Mouse (Mus musculus) C2C12 (cell line): ENCODE results near the gene Cc2d2a. TPM values are rescaled to one million over a fixed set of nuclear protein-coding genes. Genes with fewer than 3 reads are reported as not detected.
A peak's percentile ranks its signal among the peaks of the same experiment; 100 is the strongest.

Source experiments
- H3K27me3 ChIP-seq: one replicate; pipeline ENCODE4 v1.6.1; 2011; ENCODE audit not compliant: control insufficient read depth, insufficient read depth, insufficient read length
- H3K36me3 ChIP-seq: one replicate; pipeline ENCODE4 v1.6.1; 2011; ENCODE audit not compliant: control insufficient read depth, insufficient read depth
- H3K4me3 ChIP-seq: one replicate; pipeline ENCODE4 v1.5.1; 2011; ENCODE audit warnings: mild to moderate bottlenecking, control low read depth; ENCODE audit not compliant: poor library complexity, insufficient read depth, severe bottlenecking
- H3K79me2 ChIP-seq: one replicate; pipeline ENCODE4 v1.6.1; 2011; ENCODE audit not compliant: control insufficient read depth, insufficient read depth
- H3K79me3 ChIP-seq: one replicate; pipeline ENCODE4 v1.6.1; 2011; ENCODE audit warnings: low read depth, control low read depth
- H3ac ChIP-seq: one replicate; pipeline ENCODE3; 2011; ENCODE audit warnings: low read depth; ENCODE audit not compliant: control insufficient read depth, insufficient read length
- CEBPB ChIP-seq: IDR thresholded peaks from one replicate; pipeline ENCODE4 v1.6.1; 2011; ENCODE audit warnings: low read depth, mild to moderate bottlenecking, control low read depth, moderate library complexity
- CTCF ChIP-seq: IDR thresholded peaks from one replicate; pipeline ENCODE4 v1.5.1; 2011; ENCODE audit not compliant: control insufficient read depth, insufficient read depth, insufficient read length
- FOSL1 ChIP-seq: IDR thresholded peaks from one replicate; pipeline ENCODE4 v1.8.0; 2011; ENCODE audit warnings: mild to moderate bottlenecking, low read length; ENCODE audit not compliant: poor library complexity, insufficient read depth, severe bottlenecking
- MAX ChIP-seq: IDR thresholded peaks from one replicate; pipeline ENCODE4 v1.6.1; 2011; ENCODE audit warnings: mild to moderate bottlenecking, control low read depth
- MYOD1 ChIP-seq: IDR thresholded peaks from one replicate; pipeline ENCODE4 v1.6.1; 2011; ENCODE audit warnings: low read depth; ENCODE audit not compliant: control insufficient read depth, insufficient read length
- MYOG ChIP-seq: IDR thresholded peaks from one replicate; pipeline ENCODE4 v1.6.1; 2011; ENCODE audit not compliant: control insufficient read depth, insufficient read length; ENCODE audit errors: extremely low read depth
- USF1 ChIP-seq: IDR thresholded peaks from one replicate; pipeline ENCODE4 v1.6.1; 2011; ENCODE audit warnings: low read depth, mild to moderate bottlenecking, control low read depth, moderate library complexity
- polyA plus RNA-seq: library from polyadenylated mRNA; unstranded; fragments of >200 nt; fragmentation: generic; extraction: Trizol; gene quantifications from one replicate; pipeline ENCODE4 v1.2.1, GENCODE M21; 2012; ENCODE audit warnings: missing spikeins

Cc2d2a gene
- polyA plus RNA-seq, 1 experiment = 1.6 TPM

GRCm38 (mm10) chr5:43672177-43672911 lies 10.2 kb downstream of the Cc2d2a start:
- no peaks in the 10 kb centered on the region for H3K79me3 ChIP-seq
- H3K79me2 ChIP-seq = no peaks in the 10 kb centered on the region
- H3ac ChIP-seq = peak overlapping the region; percentile 80
- TF ChIP-seq MAX (peak; percentile 18), USF1 (peak; percentile 54), CEBPB (no peak), FOSL1 (no peak), MYOD1 (no peak), CTCF (no peak), MYOG (no peak)
- H3K36me3 ChIP-seq = no peaks in the 10 kb centered on the region
- no peaks in the 10 kb centered on the region for H3K27me3 ChIP-seq
- H3K4me3 ChIP-seq = peak overlapping the region; percentile 36

GRCm38 (mm10) chr5:43673083-43673482 lies 10.9 kb downstream of the Cc2d2a start:
- no peak overlapping the region for H3ac ChIP-seq
- TF ChIP-seq MYOG (no peak), CTCF (no peak), MYOD1 (no peak), MAX (no peak), FOSL1 (no peak), CEBPB (no peak), USF1 (no peak)
- H3K4me3 ChIP-seq = no peak overlapping the region
- H3K36me3 ChIP-seq = no peaks in the 10 kb centered on the region
- no peaks in the 10 kb centered on the region for H3K27me3 ChIP-seq
- H3K79me2 ChIP-seq = no peaks in the 10 kb centered on the region
- no peaks in the 10 kb centered on the region for H3K79me3 ChIP-seq

GRCm38 (mm10) chr5:43685466-43685865 lies 23.3 kb downstream of the Cc2d2a start:
- Histone ChIP-seq H3ac (no peak overlapping the region), H3K36me3 (no peaks in the 10 kb centered on the region), H3K79me2 (no peaks in the 10 kb centered on the region), H3K4me3 (no peak overlapping the region), H3K27me3 (no peaks in the 10 kb centered on the region), H3K79me3 (no peaks in the 10 kb centered on the region)
- TF ChIP-seq MYOG (no peak), MAX (no peak), CEBPB (no peak), FOSL1 (no peak), MYOD1 (no peak), USF1 (no peak), CTCF (no peak)

GRCm38 (mm10) chr5:43692489-43692888 lies 30.3 kb downstream of the Cc2d2a start:
- H3ac ChIP-seq = no peak overlapping the region
- peaks cover 3% of the 10 kb centered on the region for H3K36me3 ChIP-seq
- no peaks in the 10 kb centered on the region for H3K79me3 ChIP-seq
- TF ChIP-seq MYOD1 (no peak), MYOG (no peak), CTCF (no peak), CEBPB (no peak), FOSL1 (no peak), MAX (no peak), USF1 (no peak)
- no peaks in the 10 kb centered on the region for H3K27me3 ChIP-seq
- H3K4me3 ChIP-seq = no peak overlapping the region
- no peaks in the 10 kb centered on the region for H3K79me2 ChIP-seq

- TF ChIP-seq USF1 (no peak), CTCF (no peak), MYOD1 (no peak), MAX (no peak), FOSL1 (no peak), CEBPB (no peak), MYOG (no peak)
- H3K79me2 ChIP-seq = no peaks in the 10 kb centered on the region
- no peak overlapping the region for H3K4me3 ChIP-seq
- H3ac ChIP-seq = no peak overlapping the region
- no peaks in the 10 kb centered on the region for H3K79me3 ChIP-seq
- H3K27me3 ChIP-seq = no peaks in the 10 kb centered on the region
- peaks cover 6% of the 10 kb centered on the region for H3K36me3 ChIP-seq
Observed at GRCm38 (mm10) chr5:43697133-43697532, 35.0 kb downstream of the Cc2d2a start.

GRCm38 (mm10) chr5:43699240-43699639 lies 37.1 kb downstream of the Cc2d2a start:
- Histone ChIP-seq H3K36me3 (peaks cover 3% of the 10 kb centered on the region), H3K27me3 (no peaks in the 10 kb centered on the region), H3ac (no peak overlapping the region), H3K79me3 (no peaks in the 10 kb centered on the region), H3K4me3 (no peak overlapping the region), H3K79me2 (no peaks in the 10 kb centered on the region)
- TF ChIP-seq MYOG (no peak), MYOD1 (no peak), USF1 (no peak), MAX (no peak), FOSL1 (no peak), CEBPB (no peak), CTCF (no peak)
